12 mouse cellular contexts compared by ENCODE assay signal in the genomic region with DNA sequence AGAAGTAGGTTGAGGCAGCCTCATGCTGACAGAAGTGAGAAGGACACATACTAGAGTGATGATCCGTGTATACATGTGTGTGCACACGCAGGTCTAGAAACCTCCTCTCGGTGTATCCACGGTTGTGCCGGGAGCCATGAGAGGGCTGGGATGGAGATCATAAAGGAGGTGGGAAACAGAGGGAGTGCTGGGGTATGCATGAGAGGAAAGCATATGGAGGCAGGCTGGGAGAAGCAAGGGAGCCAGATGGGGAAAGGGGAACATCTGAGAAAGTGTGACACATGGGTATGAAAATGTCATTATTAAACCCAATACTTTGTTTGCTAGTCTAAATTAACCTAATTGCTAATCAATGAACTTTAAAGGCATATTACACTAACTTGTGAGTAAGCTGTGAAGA.
"Had no signal": no experiment of that assay in that cellular context is flagged by ENCODE, and none has a peak within 500 bp of the region (broad histone marks: within the 10 kb centered on the region; RNA-seq: fewer than 3 reads in every experiment).

No protein-coding gene starts in this region.

- H3K4me1 ChIP-seq: limb, embryonic 10.5 days had no signal

- DNase-seq: kidney, adult 9 months; kidney, postnatal 36 days; lung, adult 2 months; lung, postnatal 36 days; thymus, postnatal 4 days had no signal

- ATAC-seq: lung, postnatal 0 days; midbrain, embryonic 13.5 days had no signal

- H3K27me3 ChIP-seq: liver, embryonic 15.5 days; midbrain, embryonic 13.5 days had no signal

- H3K9ac ChIP-seq: liver, embryonic 15.5 days; midbrain, embryonic 13.5 days had no signal

- H3K27ac ChIP-seq: kidney, postnatal 0 days; limb, embryonic 10.5 days; liver, embryonic 15.5 days; midbrain, embryonic 13.5 days; stomach, postnatal 0 days had no signal

- H3K4me2 ChIP-seq: liver, embryonic 11.5 days; liver, embryonic 15.5 days; midbrain, embryonic 13.5 days had no signal

- H3K4me3 ChIP-seq: limb, embryonic 10.5 days; liver, embryonic 15.5 days; midbrain, embryonic 13.5 days had no signal

- H3K9me3 ChIP-seq: limb, embryonic 10.5 days; liver, embryonic 15.5 days; midbrain, embryonic 13.5 days had no signal
